Mouse (Mus musculus) spleen, postnatal 0 days (tissue): Measurements from ENCODE around the gene Lrif1. TPM values are rescaled to one million over a fixed set of nuclear protein-coding genes. Genes with fewer than 3 reads are reported as not detected.

ENCODE experiments used
- polyA plus RNA-seq: library from polyadenylated mRNA; unstranded; fragments of >200 nt; fragmentation: Nextera tagmentation; extraction: Ambion mirVana; gene quantifications from 2 replicates; pipeline ENCODE4 v1.2.1, GENCODE M21; 2015

The Lrif1 gene
- polyA plus RNA-seq, result 11.8 and 14.5 TPM in 2 replicates

GRCm38 (mm10) chr3:106684830-106685229, at the start of gene Lrif1:
TSS of gene Lrif1 (plus strand) at chr3:106684987.

Other genes with a start within 250 kb of the Lrif1 start
- gene Dennd2d, start 202.6 kb upstream of the Lrif1 start, polyA plus RNA-seq, result 4.9 and 7.1 TPM in 2 replicates
- 29.8 and 39.8 TPM in 2 replicates for gene Dram2, start 137.2 kb upstream of the Lrif1 start, polyA plus RNA-seq
- gene Cept1, start 137.2 kb upstream of the Lrif1 start, polyA plus RNA-seq, result 21.2 and 25.8 TPM in 2 replicates
- 70.7 and 101 TPM in 2 replicates for gene Cd53, start 105.2 kb downstream of the Lrif1 start, polyA plus RNA-seq
- gene Olfr266, start 141.3 kb downstream of the Lrif1 start, polyA plus RNA-seq, result not detected in 2 replicates